Mouse (Mus musculus): Measurements from ENCODE around the gene Jmjd1c.

GRCm38 (mm10) chr10:67115115-67115514 lies 19.2 kb downstream of the Jmjd1c start:
- TF ChIP-seq CTCF (IDR thresholded peaks at IDR 0.05; ENCODE audit: borderline replicate concordance, insufficient read depth, low read depth, low read length) = no peak
- TF ChIP-seq POLR2A (IDR thresholded peaks at IDR 0.05; ENCODE audit: borderline replicate concordance, insufficient read depth, low read length) = no peak

Measured in cerebellum, adult 2 months (tissue).